Mouse (Mus musculus): Measurements from ENCODE around the gene Galk2.
A peak's percentile ranks its signal among the peaks of the same experiment; 100 is the strongest.

Galk2 gene

GRCm38 (mm10) chr2:125858521-125859280 is at the start of gene Galk2, which contains the start of gene Cops2:
Gene Galk2 (plus strand): TSS chr2:125859109.
Gene Cops2 (minus strand): TSS chr2:125859139.
- peak; percentile 96 for DNase-seq (ENCODE audit: low spot score)

DNA sequence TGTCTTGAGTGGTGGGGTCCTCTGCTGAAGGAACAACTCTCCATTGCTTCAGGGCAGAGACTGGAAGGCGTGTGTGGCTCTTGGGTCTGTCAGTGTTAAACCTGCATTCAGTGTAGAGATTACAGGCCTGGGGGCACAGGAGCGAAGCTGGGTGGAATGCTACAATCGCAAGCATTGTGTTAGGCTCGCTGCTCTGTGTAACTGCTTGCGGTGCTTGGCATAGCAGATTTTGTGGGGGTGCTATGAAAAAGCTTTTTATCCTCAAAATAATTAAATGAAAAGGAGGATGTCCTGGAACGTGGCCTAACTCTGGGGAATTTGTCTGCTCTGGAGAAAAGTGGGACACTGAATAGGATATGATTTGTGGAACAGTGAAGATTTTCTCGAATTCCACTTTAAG is 49.4 kb upstream of the Galk2 start:
- no peak for DNase-seq (ENCODE audit: low spot score)

- DNase-seq (ENCODE audit: low spot score), result no peak
Observed at GRCm38 (mm10) chr2:125811332-125811731, 47.6 kb upstream of the Galk2 start.

GRCm38 (mm10) chr2:125813972-125814595 is 44.8 kb upstream of the Galk2 start:
- no peak for DNase-seq (ENCODE audit: low spot score)

DNA sequence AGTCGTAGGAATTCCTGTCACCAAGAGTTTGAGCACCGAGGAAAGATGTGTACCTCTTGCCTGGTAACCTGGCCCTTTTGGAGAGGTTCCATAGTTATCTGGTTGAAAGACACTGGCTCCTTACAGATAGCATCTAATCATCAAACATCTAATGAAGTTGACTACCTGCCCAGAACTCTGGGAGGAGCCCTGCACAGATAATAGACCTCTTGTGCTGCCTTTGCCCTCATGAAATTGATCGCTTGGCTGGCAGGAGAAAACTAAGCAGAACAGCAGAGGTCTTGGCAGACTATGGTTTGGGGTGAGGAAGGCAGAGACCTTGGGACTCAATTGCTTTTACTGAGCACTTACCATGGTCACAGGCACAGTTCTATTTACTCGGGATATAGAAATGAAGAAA is 38.5 kb upstream of the Galk2 start:
- DNase-seq (ENCODE audit: low spot score), result no peak

DNA sequence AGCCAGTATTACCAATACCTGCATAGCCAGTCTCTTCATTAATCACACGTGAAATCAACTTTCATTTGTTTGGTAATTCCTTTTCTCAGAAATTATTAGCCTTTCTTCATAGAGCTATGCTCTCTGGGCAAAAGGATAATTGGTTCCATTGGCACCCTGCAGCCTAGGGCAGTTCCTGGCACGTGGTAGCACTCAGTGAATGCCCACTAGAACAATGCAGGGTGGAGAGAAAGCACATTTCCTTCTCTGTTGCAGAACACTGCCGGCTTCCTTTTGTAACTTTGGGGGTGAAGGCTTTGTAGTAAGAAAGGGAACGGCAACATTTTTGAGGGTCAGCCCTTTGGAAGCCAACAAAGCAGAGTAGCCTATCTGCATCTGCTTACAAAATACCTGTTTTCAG is 32.7 kb upstream of the Galk2 start:
- DNase-seq (ENCODE audit: low spot score), result peak; percentile 32

DNA sequence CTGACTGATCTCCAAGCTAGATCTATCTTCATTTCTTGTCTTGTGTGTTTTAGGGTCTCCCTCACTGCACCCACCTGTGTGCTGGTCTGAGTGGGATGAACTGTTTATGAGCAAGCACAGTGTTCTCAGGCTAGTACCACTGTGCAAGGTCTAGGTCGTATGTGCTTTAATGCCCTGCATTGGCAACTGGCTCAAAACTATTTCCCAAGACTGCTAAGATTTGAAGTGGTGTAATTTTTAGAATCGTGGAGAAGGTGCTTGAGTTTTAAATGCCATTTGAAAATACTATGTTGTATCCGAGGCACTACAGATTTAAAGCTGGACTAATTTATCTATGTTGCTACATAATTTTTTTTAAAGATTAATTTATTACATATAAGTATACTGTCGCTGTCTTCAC is 31.0 kb upstream of the Galk2 start:
- peak; percentile 3 for DNase-seq (ENCODE audit: low spot score)

DNA sequence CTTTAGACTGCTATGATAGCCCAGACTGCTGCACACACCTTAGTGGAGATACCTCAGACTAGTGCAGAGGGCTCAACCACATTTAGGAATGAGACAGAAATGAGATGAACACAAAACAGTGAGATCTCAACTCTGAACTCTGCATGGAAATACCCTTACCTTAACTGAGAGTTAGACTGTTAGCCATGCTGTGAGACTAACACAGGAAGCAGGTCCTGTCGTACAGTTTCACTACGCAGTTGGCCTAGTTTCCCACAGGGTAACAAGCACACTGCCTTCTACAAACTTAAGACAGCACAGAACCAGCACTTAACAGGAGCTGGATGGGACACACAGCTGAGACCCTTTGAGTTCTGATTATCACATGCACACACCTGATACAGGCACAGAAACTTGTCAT is 29.0 kb upstream of the Galk2 start:
- no peak for DNase-seq (ENCODE audit: low spot score)

GRCm38 (mm10) chr2:125838091-125838490 is 20.8 kb upstream of the Galk2 start:
- no peak for DNase-seq (ENCODE audit: low spot score)

- DNase-seq (ENCODE audit: low spot score), result no peak
Observed at GRCm38 (mm10) chr2:125838708-125839284, 20.1 kb upstream of the Galk2 start.

GRCm38 (mm10) chr2:125851237-125851636 is 7.7 kb upstream of the Galk2 start:
- DNase-seq (ENCODE audit: low spot score), result no peak

DNA sequence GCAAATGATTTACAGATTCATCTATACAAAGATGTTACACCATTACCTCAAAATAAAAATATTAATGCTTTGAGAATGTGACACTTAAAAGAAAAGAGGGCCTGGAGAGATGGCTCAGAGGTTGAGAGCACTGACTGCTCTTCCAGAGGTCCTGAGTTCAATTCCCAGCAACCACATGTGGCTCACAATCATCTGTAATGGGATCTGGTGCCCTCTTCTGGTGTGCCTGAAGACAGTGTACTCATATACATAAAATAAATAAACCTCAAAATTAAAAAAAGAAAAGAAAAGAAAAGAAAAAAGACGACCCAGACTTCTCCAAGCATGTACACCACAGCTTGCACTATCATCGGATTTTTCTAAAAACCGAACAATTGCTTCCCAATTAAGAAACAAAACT is 1.2 kb upstream of the Galk2 start:
- DNase-seq (ENCODE audit: low spot score), result no peak

GRCm38 (mm10) chr2:125863799-125864198 is 4.9 kb downstream of the Galk2 start:
- DNase-seq (ENCODE audit: low spot score), result no peak

DNA sequence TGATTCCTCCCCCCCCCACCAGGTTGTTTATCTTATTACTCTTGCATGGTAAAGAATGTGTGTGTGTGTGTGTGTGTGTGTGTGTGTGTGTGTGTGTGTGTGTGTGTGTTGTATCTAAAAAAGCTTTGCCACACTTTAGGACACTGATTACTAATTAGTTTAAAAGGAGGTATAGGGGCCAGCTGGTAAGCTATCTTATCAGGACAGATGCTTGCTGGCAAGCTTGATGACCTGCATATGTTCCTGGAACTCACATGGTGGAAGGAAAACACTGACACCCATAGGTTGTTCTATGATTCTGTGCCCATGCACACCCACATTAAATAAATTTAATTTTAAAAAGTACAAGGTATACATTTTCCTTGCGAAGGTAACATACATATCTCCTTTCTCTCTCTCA is 5.6 kb downstream of the Galk2 start:
- DNase-seq (ENCODE audit: low spot score), result no peak

GRCm38 (mm10) chr2:125865585-125865984 is 6.7 kb downstream of the Galk2 start:
- no peak for DNase-seq (ENCODE audit: low spot score)

DNA sequence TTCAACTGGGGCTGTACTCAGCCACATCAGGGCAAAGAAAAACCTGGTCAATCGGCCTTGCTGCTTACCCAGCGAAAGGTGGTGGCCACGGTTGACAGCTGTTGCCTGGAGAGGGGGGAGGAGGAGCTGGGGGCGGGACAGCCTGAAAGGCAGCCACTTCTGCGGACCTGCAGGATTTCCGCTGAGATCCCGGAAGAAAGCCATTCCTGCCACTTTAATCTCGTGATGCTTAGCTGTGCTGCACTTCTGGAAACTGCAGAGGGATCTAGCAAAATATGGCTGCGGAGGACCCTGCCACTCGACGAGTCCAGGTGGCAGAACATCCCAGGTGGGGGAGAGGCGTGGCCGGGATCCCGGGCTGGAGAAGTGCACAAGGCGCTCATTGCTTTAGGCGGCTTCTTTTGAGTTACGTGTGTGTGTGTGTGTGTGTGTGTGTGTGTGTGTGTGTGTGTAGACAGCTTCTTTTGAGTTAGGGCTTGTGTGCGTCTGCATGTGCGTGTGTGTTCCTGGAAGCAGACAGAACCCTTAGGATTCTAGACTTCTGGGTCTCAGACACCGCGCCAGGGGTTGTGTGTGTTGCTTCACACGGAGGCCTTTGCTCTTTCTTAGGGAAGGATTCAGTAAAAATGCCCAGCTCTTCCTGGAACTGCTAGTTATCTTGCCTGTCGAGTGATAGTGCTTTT is 7.3 kb downstream of the Galk2 start:
- DNase-seq (ENCODE audit: low spot score), result peak; percentile 76

DNA sequence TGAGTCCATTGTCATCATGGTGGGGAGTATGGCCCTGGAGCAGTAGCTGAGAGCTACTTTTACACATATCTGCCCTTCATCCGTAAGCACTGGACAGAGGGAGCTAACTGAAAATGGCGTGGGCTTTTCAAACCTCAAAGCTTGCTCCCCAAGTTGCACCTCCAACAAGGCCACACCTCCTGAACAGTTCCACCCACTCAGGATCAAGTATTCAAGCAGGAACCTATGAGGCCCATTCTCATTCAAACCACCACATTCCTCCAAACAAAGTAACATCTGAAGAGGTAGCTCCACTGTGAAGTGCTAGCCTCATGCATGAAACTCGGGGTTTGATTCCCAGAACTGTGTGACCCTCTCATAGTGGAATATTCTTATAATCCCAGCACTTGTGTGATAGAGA is 9.4 kb downstream of the Galk2 start:
- DNase-seq (ENCODE audit: low spot score), result no peak

- DNase-seq (ENCODE audit: low spot score), result no peak
Observed at GRCm38 (mm10) chr2:125870159-125870558, 11.2 kb downstream of the Galk2 start.

DNA sequence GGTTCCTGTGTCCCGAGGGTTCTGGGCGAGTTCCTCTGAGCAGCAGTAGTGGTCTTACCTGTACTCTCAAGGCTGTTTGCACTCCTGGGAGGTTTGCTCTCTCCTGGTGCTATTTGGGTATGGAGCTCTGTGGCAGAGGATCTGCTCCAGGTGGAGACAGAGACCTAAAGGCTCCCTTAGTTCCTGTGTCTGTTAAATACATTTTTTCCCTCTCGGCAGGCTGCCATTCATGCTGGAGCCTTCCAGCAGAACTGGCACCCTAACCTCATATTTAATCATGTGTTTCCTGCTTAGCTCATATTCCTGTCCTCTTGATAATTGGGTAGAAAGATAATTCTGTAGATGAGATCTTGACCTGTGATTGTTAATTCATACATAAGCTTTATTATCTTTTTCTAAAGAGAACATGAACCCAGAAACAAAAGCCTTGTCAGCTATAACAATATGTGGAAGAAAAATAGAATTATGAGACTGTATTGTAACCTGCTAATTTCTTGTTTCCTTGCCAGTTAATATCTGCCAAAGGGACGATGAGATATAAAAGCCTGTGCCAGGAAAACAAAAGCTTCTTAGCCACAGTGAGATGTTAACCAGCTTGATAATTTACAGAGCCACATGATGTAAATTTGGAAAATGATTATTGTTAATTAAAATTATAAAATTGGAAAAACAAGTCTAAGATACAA is 27.1 kb downstream of the Galk2 start:
- DNase-seq (ENCODE audit: low spot score), result no peak

GRCm38 (mm10) chr2:125893096-125893495 is 34.2 kb downstream of the Galk2 start:
- DNase-seq (ENCODE audit: low spot score), result peak; percentile 12

DNA sequence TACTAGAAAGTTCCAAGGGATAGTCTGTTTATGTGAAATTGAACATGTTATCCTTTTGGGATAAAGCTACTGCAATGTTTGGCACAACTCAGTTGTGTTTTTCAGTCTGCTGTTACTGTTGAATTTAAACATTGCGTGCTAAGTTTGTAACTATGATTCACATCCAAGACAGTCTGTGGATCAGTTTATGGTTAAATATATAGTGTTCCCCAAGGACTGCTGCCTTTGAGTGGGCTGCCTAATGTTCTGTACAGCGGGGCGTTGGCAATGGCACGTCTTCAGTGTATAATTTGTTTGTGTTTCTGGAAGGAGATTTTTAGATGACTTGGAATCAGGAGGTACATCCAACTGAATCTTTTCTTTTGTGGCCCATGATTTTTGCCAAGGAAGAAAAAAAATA is 36.2 kb downstream of the Galk2 start:
- no peak for DNase-seq (ENCODE audit: low spot score)

DNA sequence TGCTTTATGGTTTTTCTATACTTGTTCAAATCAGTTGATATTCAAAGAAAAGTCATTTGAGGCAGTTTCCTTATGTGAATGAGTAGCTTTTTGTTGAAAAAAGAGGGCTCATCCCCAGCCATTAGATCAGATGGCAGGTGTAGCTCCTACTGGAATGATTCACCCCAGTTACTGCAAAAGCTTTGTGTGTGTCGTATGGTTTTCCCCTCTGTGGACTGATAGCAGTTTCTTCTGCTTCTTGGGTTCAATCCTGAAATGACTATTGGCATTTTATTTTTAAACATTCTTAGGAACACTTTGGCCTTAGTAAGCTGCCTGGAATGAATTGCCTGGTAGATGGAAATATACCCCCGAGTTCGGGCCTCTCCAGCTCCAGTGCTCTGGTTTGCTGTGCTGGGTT is 37.4 kb downstream of the Galk2 start:
- no peak for DNase-seq (ENCODE audit: low spot score)

Measured in lung, postnatal 25 days (tissue).